Mouse (Mus musculus) stomach, postnatal 0 days (tissue): Measurements from ENCODE around the gene Mien1.

Source experiments
- CTCF ChIP-seq: IDR thresholded peaks from 2 replicates; pipeline ENCODE4 v1.5.1; 2016; ENCODE audit warnings: antibody characterized with exemption, low read depth, mild to moderate bottlenecking, moderate library complexity
- EP300 ChIP-seq: optimal IDR thresholded peaks from 2 replicates; pipeline ENCODE3; 2016; ENCODE audit warnings: antibody characterized with exemption

DNA sequence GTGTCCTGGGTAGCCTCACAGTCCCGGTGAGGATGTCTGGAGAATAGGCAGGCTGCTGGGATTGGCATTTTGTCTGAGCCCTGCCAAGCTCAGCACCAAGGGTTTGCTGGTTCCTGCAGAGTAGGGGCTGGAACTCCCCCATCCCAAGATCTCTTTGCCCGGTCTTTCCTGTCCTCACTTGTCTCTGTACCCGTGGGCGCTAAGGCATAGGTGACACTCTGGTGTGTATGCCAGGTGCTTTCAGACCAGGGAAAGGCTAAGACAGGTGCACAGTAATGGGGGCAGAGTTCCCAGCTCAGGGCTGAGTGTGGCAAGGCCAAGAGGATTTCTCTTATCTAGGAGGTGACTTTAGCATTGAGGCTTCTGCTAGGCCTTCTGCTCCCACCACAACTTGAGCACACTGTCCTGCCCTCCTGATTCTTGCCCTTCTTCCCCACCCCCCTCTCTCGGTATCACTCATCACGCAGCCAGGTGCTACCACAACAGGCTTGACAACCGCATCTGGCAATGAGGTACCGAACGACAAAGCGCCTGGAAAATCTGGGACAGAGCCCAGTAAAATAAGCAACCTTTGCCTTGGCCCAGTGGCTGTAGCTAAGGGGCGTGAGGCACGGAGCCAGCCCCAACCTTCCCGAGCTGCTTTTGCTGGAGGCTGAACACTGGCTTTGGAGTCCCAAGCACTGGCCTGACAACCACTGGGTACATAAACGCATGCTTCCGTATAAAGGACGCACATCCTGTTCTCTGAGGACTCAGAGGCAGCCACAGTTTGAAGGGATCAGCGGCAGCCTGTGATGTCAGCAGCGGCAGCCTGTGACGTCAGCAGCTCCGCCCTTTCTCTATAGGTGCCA lies 11.4 kb upstream of the Mien1 start:
- TF ChIP-seq CTCF = no peak
- TF ChIP-seq EP300 = no peak
